14 mouse cellular contexts compared by ENCODE assay signal in genomic region chr10:29213534-29214100, GRCm38 (mm10). TPM values are rescaled to one million over a fixed set of nuclear protein-coding genes. Genes with fewer than 3 reads are reported as not detected.
DNase-seq lines count a peak whose midpoint lies in the region; ATAC-seq and TF ChIP-seq lines count a peak whose summit lies in the region.
"Had no signal": no experiment of that assay in that cellular context is flagged by ENCODE, and none has a peak within 500 bp of the region (broad histone marks: within the 10 kb centered on the region; RNA-seq: fewer than 3 reads in every experiment).

No protein-coding gene starts in this region.

- peaks cover 32% of the 10 kb centered on the region for H3K4me1 ChIP-seq in forebrain, embryonic 12.5 days
- peaks cover 25% of the 10 kb centered on the region for H3K4me1 ChIP-seq in forebrain, embryonic 15.5 days
- H3K4me1 ChIP-seq in midbrain, postnatal 0 days (ENCODE audit: insufficient read depth, low read length): no peaks in the 10 kb centered on the region
- H3K4me1 ChIP-seq in kidney, adult 2 months (ENCODE audit: control insufficient read depth, insufficient read depth, low read length): no peaks in the 10 kb centered on the region
- H3K4me1 ChIP-seq: stomach, embryonic 15.5 days had no signal

- no peak for TF ChIP-seq POLR2A in kidney, adult 2 months (IDR thresholded peaks at IDR 0.05; ENCODE audit: low read depth, low read length)

- H3K4me3 ChIP-seq in forebrain, embryonic 12.5 days (replicated peaks): no peak overlapping the region
- no peak overlapping the region for H3K4me3 ChIP-seq in forebrain, embryonic 15.5 days
- no peak overlapping the region for H3K4me3 ChIP-seq in midbrain, postnatal 0 days (ENCODE audit: low read depth, low read length)
- no peak overlapping the region for H3K4me3 ChIP-seq in kidney, adult 2 months (ENCODE audit: insufficient read depth, low read depth, low read length)
- H3K4me3 ChIP-seq: heart, adult 2 months; stomach, embryonic 15.5 days had no signal

- H3K9ac ChIP-seq in forebrain, embryonic 12.5 days: no peak overlapping the region
- no peak overlapping the region for H3K9ac ChIP-seq in forebrain, embryonic 15.5 days (replicated peaks)
- no peak overlapping the region for H3K9ac ChIP-seq in midbrain, postnatal 0 days (replicated peaks; ENCODE audit: low read length, poor library complexity, severe bottlenecking)
- H3K9ac ChIP-seq: stomach, embryonic 15.5 days had no signal

- H3K36me3 ChIP-seq in forebrain, embryonic 12.5 days (replicated peaks): no peaks in the 10 kb centered on the region; the same call in 1 of the 2 replicates
- peaks cover 4% of the 10 kb centered on the region; the same call in 1 of the 2 replicates for H3K36me3 ChIP-seq in forebrain, embryonic 15.5 days
- H3K36me3 ChIP-seq in midbrain, postnatal 0 days (ENCODE audit: insufficient read depth, low read length): no peaks in the 10 kb centered on the region; the same call in 1 of the 2 replicates
- no peaks in the 10 kb centered on the region for H3K36me3 ChIP-seq in kidney, adult 2 months (ENCODE audit: control insufficient read depth, insufficient read depth, low read length)
- H3K36me3 ChIP-seq: stomach, embryonic 15.5 days had no signal

- DNase-seq in left cerebral cortex, adult 11 months (ENCODE audit: low spot score): peak; percentile 58
- DNase-seq in left cerebral cortex, postnatal 4 days: no peak
- DNase-seq in embryo, embryonic 10.5 days (ENCODE audit: low spot score): peak; percentile 21
- peak; percentile 54 for DNase-seq in midbrain, postnatal 0 days (ENCODE audit: low spot score)
- DNase-seq in kidney, adult 2 months: no peak
- DNase-seq: heart, adult 2 months; kidney, adult 9 months had no signal

- intact Hi-C loops in left cerebral cortex, postnatal 4 days (cut with DNase I): loop anchor here (10.0 kb wide), 1 partner anchor 129 kb away; no protein-coding TSS in a partner anchor

- no peak for TF ChIP-seq CTCF in midbrain, postnatal 0 days (IDR thresholded peaks at IDR 0.05)
- no peak for TF ChIP-seq CTCF in kidney, adult 2 months (conservative IDR thresholded peaks at IDR 0.05; ENCODE audit: insufficient read depth, insufficient read length, low read depth, low read length)

- H3K27ac ChIP-seq in forebrain, embryonic 12.5 days: no peak overlapping the region; the same call in 1 of the 2 replicates
- H3K27ac ChIP-seq in forebrain, embryonic 15.5 days (replicated peaks): no peak overlapping the region
- peak overlapping the region; percentile 62; the same call in 1 of the 2 replicates for H3K27ac ChIP-seq in midbrain, postnatal 0 days (ENCODE audit: low read depth, low read length)
- H3K27ac ChIP-seq in kidney, adult 2 months (ENCODE audit: insufficient read depth, low read depth, low read length): no peak overlapping the region
- H3K27ac ChIP-seq: heart, adult 2 months; macrophage; stomach, embryonic 15.5 days had no signal

- no peak overlapping the region for H3K4me2 ChIP-seq in forebrain, embryonic 12.5 days
- H3K4me2 ChIP-seq in forebrain, embryonic 15.5 days (replicated peaks): no peak overlapping the region
- H3K4me2 ChIP-seq in midbrain, postnatal 0 days (ENCODE audit: low read depth, low read length, poor library complexity, severe bottlenecking): no peak overlapping the region
- H3K4me2 ChIP-seq: liver, embryonic 11.5 days; stomach, embryonic 15.5 days had no signal

- H3K27me3 ChIP-seq in forebrain, embryonic 12.5 days: no peaks in the 10 kb centered on the region
- H3K27me3 ChIP-seq in forebrain, embryonic 15.5 days: no peaks in the 10 kb centered on the region
- no peaks in the 10 kb centered on the region for H3K27me3 ChIP-seq in midbrain, postnatal 0 days (ENCODE audit: insufficient read depth, low read length)
- no peaks in the 10 kb centered on the region for H3K27me3 ChIP-seq in kidney, adult 2 months (replicated peaks; ENCODE audit: control insufficient read depth, insufficient read depth, low read length)
- H3K27me3 ChIP-seq: stomach, embryonic 15.5 days had no signal

- H3K9me3 ChIP-seq in forebrain, embryonic 12.5 days: no peaks in the 10 kb centered on the region
- H3K9me3 ChIP-seq in forebrain, embryonic 15.5 days: no peaks in the 10 kb centered on the region
- no peaks in the 10 kb centered on the region for H3K9me3 ChIP-seq in midbrain, postnatal 0 days (ENCODE audit: low read length)
- H3K9me3 ChIP-seq: stomach, embryonic 15.5 days had no signal

- 19% methylated on average over 3 of the region's 3 CpGs for WGBS in forebrain, embryonic 12.5 days
- 18% methylated on average over 3 of the region's 3 CpGs for whole genome bisulfite sequencing in forebrain, embryonic 15.5 days
- WGBS in midbrain, postnatal 0 days: 26% methylated on average over 3 of the region's 3 CpGs
- WGBS in kidney, adult 2 months: 45% methylated on average over 3 of the region's 3 CpGs

- peak; percentile 27; the same call in 1 of the 2 replicates for ATAC-seq in forebrain, embryonic 12.5 days (ENCODE audit: low FRiP score)
- no peak for ATAC-seq in forebrain, embryonic 15.5 days (replicated peaks)
- peak; percentile 56; the same call in 1 of the 2 replicates for ATAC-seq in midbrain, postnatal 0 days (ENCODE audit: low FRiP score)
- ATAC-seq in erythroid progenitor cell, adult 5-6 weeks (replicated peaks; ENCODE audit: low FRiP score, poor library complexity, severe bottlenecking): no peak

RNA-seq across cellular contexts. Expression of gene 9330159F19Rik, which starts 2.2 kb away (rescaled TPM):
- polyA plus RNA-seq in forebrain, embryonic 12.5 days (2016; fragmentation: Nextera tagmentation; extraction: Ambion mirVana): 14.8 and 15.4 TPM in 2 replicates
- 39.5 and 40.0 TPM in 2 replicates for polyA plus RNA-seq in forebrain, embryonic 15.5 days (2015; fragmentation: Nextera tagmentation; extraction: Ambion mirVana)
- 100 to 1,000 TPM; 145 to 151 TPM for total RNA-seq in left cerebral cortex, postnatal 4 days (2021)
- total RNA-seq in midbrain, postnatal 0 days (2014; rRNA removed): 74.9 and 87.2 TPM in 2 replicates
- 17.9 and 21.3 TPM in 2 replicates for polyA plus RNA-seq in midbrain, postnatal 0 days (2015; fragmentation: Nextera tagmentation; extraction: Ambion mirVana)
- total RNA-seq in erythroid progenitor cell, adult 5-6 weeks (2015; ENCODE audit: low replicate concordance): not detected in 2 replicates
- total RNA-seq in erythroid progenitor cell, adult 5-6 weeks (2017; ENCODE audit: low replicate concordance): not detected in 2 replicates
- polyA plus RNA-seq in kidney, adult 2 months (2012; rRNA removed): 0.09 and 0.11 TPM in 2 replicates
- total RNA-seq: hematopoietic stem cell, adult 5-6 weeks had no signal
- polyA plus RNA-seq: macrophage had no signal

RNA-seq across cellular contexts. Expression of gene Gm49353, which starts 14.9 kb away (rescaled TPM):
- 7.6 and 8.5 TPM in 2 replicates for polyA plus RNA-seq in forebrain, embryonic 12.5 days (2016; fragmentation: Nextera tagmentation; extraction: Ambion mirVana)
- 20.1 and 22.3 TPM in 2 replicates for polyA plus RNA-seq in forebrain, embryonic 15.5 days (2015; fragmentation: Nextera tagmentation; extraction: Ambion mirVana)
- 10 to 100 TPM; 42.4 to 54.0 TPM for total RNA-seq in left cerebral cortex, postnatal 4 days (2021)
- 14.9 and 20.6 TPM in 2 replicates for total RNA-seq in midbrain, postnatal 0 days (2014; rRNA removed)
- polyA plus RNA-seq in midbrain, postnatal 0 days (2015; fragmentation: Nextera tagmentation; extraction: Ambion mirVana): 11.7 and 15.0 TPM in 2 replicates
- total RNA-seq in erythroid progenitor cell, adult 5-6 weeks (2015; ENCODE audit: low replicate concordance): not detected in 2 replicates
- total RNA-seq in erythroid progenitor cell, adult 5-6 weeks (2017; ENCODE audit: low replicate concordance): not detected in 2 replicates
- polyA plus RNA-seq in kidney, adult 2 months (2012; rRNA removed): not detected in 2 replicates
- total RNA-seq: heart, adult 2 months; hematopoietic stem cell, adult 5-6 weeks had no signal
- polyA plus RNA-seq: heart, adult 2 months; liver, embryonic 11.5 days; macrophage had no signal

Comparison
In these comparisons a context has a peak if more than half of its experiments do, and no peak if none do; other contexts are left out.
1. ATAC-seq: peak in forebrain, embryonic 12.5 days (single experiment) and midbrain, postnatal 0 days (single experiment); none in forebrain, embryonic 15.5 days (single experiment) and erythroid progenitor cell, adult 5-6 weeks (single experiment).
2. DNase-seq: peak in left cerebral cortex, adult 11 months (single experiment), embryo, embryonic 10.5 days (single experiment) and midbrain, postnatal 0 days (single experiment); none in left cerebral cortex, postnatal 4 days (single experiment) and kidney, adult 2 months (single experiment).
3. RNA of gene 9330159F19Rik, which starts 2.2 kb away (polyA plus RNA-seq): 39.5 to 40.0 TPM in forebrain, embryonic 15.5 days, 17.9 to 21.3 TPM in midbrain, postnatal 0 days and 14.8 to 15.4 TPM in forebrain, embryonic 12.5 days; 0.09 to 0.11 TPM in kidney, adult 2 months; every median in the first group is over 10 times any median in the second.